Mouse (Mus musculus): ENCODE results near the gene Dynlrb1. TPM values are rescaled to one million over a fixed set of nuclear protein-coding genes. Genes with fewer than 3 reads are reported as not detected.

The Dynlrb1 gene
- 666 and 685 TPM in 2 replicates for polyA plus RNA-seq (2015; fragmentation: Nextera tagmentation; extraction: Ambion mirVana)

GRCm38 (mm10) chr2:155236362-155236992, at the start of gene Dynlrb1:
Gene Dynlrb1, plus strand, starts transcription at chr2:155236533.
- Histone ChIP-seq H3K36me3 (peaks cover 9% of the 10 kb centered on the region), H3K4me3 (peak within 1 kb of the TSS; percentile 90), H3K27me3 (no peaks in the 10 kb centered on the region), H3K9me3 (no peaks in the 10 kb centered on the region), H3K4me2 (peak within 1 kb of the TSS; percentile 92), H3K27ac (peak within 1 kb of the TSS; percentile 93), H3K9ac (peak within 1 kb of the TSS; percentile 91), H3K4me1 (replicated peaks) (peaks cover 35% of the 10 kb centered on the region)
- under 1% methylated on average over 50 of the region's 50 CpGs for WGBS
- ATAC-seq (ENCODE audit: low FRiP score): peak; percentile 100

- Histone ChIP-seq H3K9ac (no peak overlapping the region), H3K36me3 (peaks cover 58% of the 10 kb centered on the region), H3K27me3 (no peaks in the 10 kb centered on the region), H3K4me3 (no peak overlapping the region), H3K4me2 (no peak overlapping the region), H3K9me3 (no peaks in the 10 kb centered on the region), H3K27ac (no peak overlapping the region), H3K4me1 (replicated peaks) (no peaks in the 10 kb centered on the region)
- no peak for ATAC-seq (ENCODE audit: low FRiP score)
- 74% methylated on average over 2 of the region's 2 CpGs for WGBS
Measured at GRCm38 (mm10) chr2:155207419-155207818, 28.9 kb upstream of the Dynlrb1 start.

- 90% methylated on average over 2 of the region's 2 CpGs for WGBS
- Histone ChIP-seq H3K27ac (no peak overlapping the region), H3K4me1 (replicated peaks) (no peaks in the 10 kb centered on the region), H3K9ac (no peak overlapping the region), H3K27me3 (no peaks in the 10 kb centered on the region), H3K9me3 (no peaks in the 10 kb centered on the region), H3K4me3 (no peak overlapping the region), H3K36me3 (peaks cover 88% of the 10 kb centered on the region), H3K4me2 (no peak overlapping the region)
- no peak for ATAC-seq (ENCODE audit: low FRiP score)
Measured at GRCm38 (mm10) chr2:155223145-155223544, 13.2 kb upstream of the Dynlrb1 start.

GRCm38 (mm10) chr2:155224721-155225120, 11.6 kb upstream of the Dynlrb1 start:
- H3K27me3 ChIP-seq: no peaks in the 10 kb centered on the region
- ATAC-seq (ENCODE audit: low FRiP score): no peak
- no peak overlapping the region for H3K4me3 ChIP-seq
- H3K27ac ChIP-seq: no peak overlapping the region
- peaks cover 78% of the 10 kb centered on the region for H3K36me3 ChIP-seq
- 93% methylated on average over 7 of the region's 7 CpGs for WGBS
- H3K9me3 ChIP-seq: no peaks in the 10 kb centered on the region
- H3K9ac ChIP-seq: no peak overlapping the region
- H3K4me2 ChIP-seq: no peak overlapping the region
- no peaks in the 10 kb centered on the region for H3K4me1 ChIP-seq (replicated peaks)

GRCm38 (mm10) chr2:155235746-155236361, 479 bp upstream of the Dynlrb1 start:
- Histone ChIP-seq H3K4me3 (peak overlapping the region; percentile 90), H3K36me3 (peaks cover 2% of the 10 kb centered on the region), H3K27ac (peak overlapping the region; percentile 93), H3K9me3 (no peaks in the 10 kb centered on the region), H3K27me3 (no peaks in the 10 kb centered on the region), H3K4me2 (peak overlapping the region; percentile 92), H3K4me1 (replicated peaks) (peaks cover 34% of the 10 kb centered on the region), H3K9ac (peak overlapping the region; percentile 91)
- WGBS: 4% methylated on average over 13 of the region's 13 CpGs
- peak; percentile 92 for ATAC-seq (ENCODE audit: low FRiP score)

GRCm38 (mm10) chr2:155237276-155237675, 943 bp downstream of the Dynlrb1 start:
- Histone ChIP-seq H3K27ac (no peak overlapping the region), H3K36me3 (peaks cover 11% of the 10 kb centered on the region), H3K9me3 (no peaks in the 10 kb centered on the region), H3K27me3 (no peaks in the 10 kb centered on the region), H3K4me3 (peak overlapping the region; percentile 90), H3K4me2 (peak overlapping the region; percentile 92), H3K4me1 (replicated peaks) (peaks cover 35% of the 10 kb centered on the region), H3K9ac (peak overlapping the region; percentile 91)
- 28% methylated on average over 4 of the region's 4 CpGs for WGBS
- ATAC-seq (ENCODE audit: low FRiP score): no peak

- Histone ChIP-seq H3K27me3 (no peaks in the 10 kb centered on the region), H3K9me3 (no peaks in the 10 kb centered on the region), H3K36me3 (peaks cover 48% of the 10 kb centered on the region), H3K4me2 (no peak overlapping the region), H3K4me3 (no peak overlapping the region), H3K27ac (no peak overlapping the region), H3K4me1 (replicated peaks) (peaks cover 28% of the 10 kb centered on the region), H3K9ac (no peak overlapping the region)
- no peak for ATAC-seq (ENCODE audit: low FRiP score)
- 82% methylated on average over 4 of the region's 4 CpGs for WGBS
Measured at GRCm38 (mm10) chr2:155240915-155241314, 4.6 kb downstream of the Dynlrb1 start.

- no peak overlapping the region for H3K27ac ChIP-seq
- no peaks in the 10 kb centered on the region for H3K9me3 ChIP-seq
- no peak overlapping the region for H3K4me3 ChIP-seq
- peaks cover 24% of the 10 kb centered on the region for H3K4me1 ChIP-seq (replicated peaks)
- no peak overlapping the region for H3K9ac ChIP-seq
- WGBS: 95% methylated on average over 7 of the region's 7 CpGs
- H3K36me3 ChIP-seq: peaks cover 62% of the 10 kb centered on the region
- H3K27me3 ChIP-seq: no peaks in the 10 kb centered on the region
- no peak for ATAC-seq (ENCODE audit: low FRiP score)
- no peak overlapping the region for H3K4me2 ChIP-seq
Measured at GRCm38 (mm10) chr2:155242296-155242855, 6.0 kb downstream of the Dynlrb1 start.

GRCm38 (mm10) chr2:155246231-155246630, 9.9 kb downstream of the Dynlrb1 start:
- 95% methylated on average over 4 of the region's 4 CpGs for WGBS
- Histone ChIP-seq H3K4me1 (replicated peaks) (no peaks in the 10 kb centered on the region), H3K27ac (no peak overlapping the region), H3K36me3 (peaks cover 95% of the 10 kb centered on the region), H3K27me3 (no peaks in the 10 kb centered on the region), H3K9me3 (no peaks in the 10 kb centered on the region), H3K4me2 (no peak overlapping the region), H3K9ac (no peak overlapping the region), H3K4me3 (no peak overlapping the region)
- ATAC-seq (ENCODE audit: low FRiP score): no peak

GRCm38 (mm10) chr2:155248206-155248605, 11.9 kb downstream of the Dynlrb1 start:
- 92% methylated on average over 1 of the region's 1 CpGs for WGBS
- no peak overlapping the region for H3K4me2 ChIP-seq
- H3K9me3 ChIP-seq: no peaks in the 10 kb centered on the region

GRCm38 (mm10) chr2:155248718-155249117, 12.4 kb downstream of the Dynlrb1 start:
- Histone ChIP-seq H3K4me3 (no peak overlapping the region), H3K9ac (no peak overlapping the region), H3K36me3 (peaks cover 84% of the 10 kb centered on the region), H3K4me2 (no peak overlapping the region), H3K9me3 (no peaks in the 10 kb centered on the region), H3K27me3 (no peaks in the 10 kb centered on the region), H3K4me1 (replicated peaks) (no peaks in the 10 kb centered on the region), H3K27ac (no peak overlapping the region)
- ATAC-seq (ENCODE audit: low FRiP score): no peak
- 88% methylated on average over 2 of the region's 2 CpGs for WGBS

More at GRCm38 (mm10) chr2:155248206-155248605, 11.9 kb downstream of the Dynlrb1 start:
- no peaks in the 10 kb centered on the region for H3K4me1 ChIP-seq (replicated peaks)
- H3K9ac ChIP-seq: no peak overlapping the region
- H3K4me3 ChIP-seq: no peak overlapping the region
- no peak overlapping the region for H3K27ac ChIP-seq
- H3K27me3 ChIP-seq: no peaks in the 10 kb centered on the region
- ATAC-seq (ENCODE audit: low FRiP score): no peak
- H3K36me3 ChIP-seq: peaks cover 89% of the 10 kb centered on the region

GRCm38 (mm10) chr2:155249588-155249987, 13.3 kb downstream of the Dynlrb1 start:
- no peak overlapping the region for H3K27ac ChIP-seq
- ATAC-seq (ENCODE audit: low FRiP score): no peak
- no peaks in the 10 kb centered on the region for H3K9me3 ChIP-seq
- H3K4me3 ChIP-seq: no peak overlapping the region
- no peak overlapping the region for H3K4me2 ChIP-seq
- no peak overlapping the region for H3K9ac ChIP-seq
- peaks cover 75% of the 10 kb centered on the region for H3K36me3 ChIP-seq
- H3K4me1 ChIP-seq (replicated peaks): no peaks in the 10 kb centered on the region
- WGBS: 97% methylated on average over 5 of the region's 5 CpGs
- no peaks in the 10 kb centered on the region for H3K27me3 ChIP-seq

Data from hindbrain, embryonic 13.5 days (tissue).